Mouse (Mus musculus): Measurements from ENCODE around the gene Xdh.
"Not testable (repeated sequence)": the region's sequence is repeated elsewhere in the genome, so short reads cannot be mapped to it uniquely, and the experiment has no call there.

DNA sequence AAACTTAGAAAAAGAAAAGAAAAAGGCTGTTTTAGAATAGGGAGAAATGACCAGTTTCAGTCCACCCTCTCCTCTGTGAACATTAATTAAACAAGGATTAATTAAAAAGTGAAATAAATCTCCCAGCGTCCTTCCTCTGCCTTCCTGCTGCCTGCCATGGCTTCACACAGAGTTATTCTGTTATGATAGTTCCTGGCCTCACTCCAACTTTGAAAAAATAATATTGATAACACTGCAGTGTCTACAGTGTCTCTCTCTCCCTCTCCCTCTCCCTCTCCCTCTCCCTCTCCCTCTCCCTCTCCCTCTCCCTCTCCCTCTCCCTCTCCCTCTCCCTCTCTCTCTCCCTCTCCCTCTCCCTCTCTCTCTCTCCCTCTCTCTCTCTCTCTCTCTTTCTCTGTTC, 110.1 kb downstream of the Xdh start:
- not testable (repeated sequence) for TF ChIP-seq POLR2A (IDR thresholded peaks at IDR 0.05; ENCODE audit: low read depth, low read length); CTCF (IDR thresholded peaks at IDR 0.05; ENCODE audit: borderline replicate concordance, insufficient read depth, low read length)

Measured in embryonic fibroblast, embryonic 13.5 days (primary cell).